Mouse (Mus musculus) C2C12 (cell line): ENCODE data around the gene Plet1.

Experiments used
- CTCF ChIP-seq: IDR thresholded peaks from one replicate; pipeline ENCODE4 v1.5.1; 2011; ENCODE audit not compliant: control insufficient read depth, insufficient read depth, insufficient read length
- MYOD1 ChIP-seq: IDR thresholded peaks from one replicate; pipeline ENCODE4 v1.6.1; 2011; ENCODE audit warnings: low read depth; ENCODE audit not compliant: control insufficient read depth, insufficient read length

GRCm38 (mm10) chr9:50520748-50521147 is 26.4 kb downstream of the Plet1 start:
- TF ChIP-seq CTCF = no peak
- TF ChIP-seq MYOD1 = no peak
